Mouse (Mus musculus): ENCODE results near the gene Taar7e. TPM values are rescaled to one million over a fixed set of nuclear protein-coding genes. Genes with fewer than 3 reads are reported as not detected.

The Taar7e gene
- polyA plus RNA-seq (2014; fragmentation: Nextera tagmentation; extraction: Ambion mirVana) = not detected in 2 replicates

DNA sequence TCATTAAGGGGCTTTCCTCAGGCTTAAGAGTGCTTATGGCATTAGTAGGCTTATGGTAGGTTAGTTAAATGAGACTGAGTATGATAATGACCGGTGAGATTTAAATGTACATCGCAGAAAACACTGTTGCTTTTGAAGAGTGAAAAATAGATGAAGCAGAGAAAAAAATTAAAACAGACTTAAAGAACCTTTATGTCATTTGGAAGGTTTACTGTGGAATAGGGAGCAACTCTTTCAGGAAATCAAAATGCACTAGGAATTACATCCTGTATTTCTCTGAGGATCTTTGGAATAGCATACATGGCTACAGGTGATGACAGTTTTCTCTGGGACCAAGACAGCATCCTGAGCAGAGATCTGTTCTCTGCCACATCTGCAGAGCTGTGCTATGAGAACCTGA is at the start of gene Taar7e:
Gene Taar7e, plus strand, starts transcription at position 301 of the 400 bp plus-strand sequence.
- WGBS = 88% methylated on average over 2 of the region's 2 CpGs
- Histone ChIP-seq H3K9me3 (ENCODE audit: control insufficient read depth, low read length) (no peaks in the 10 kb centered on the region), H3K36me3 (ENCODE audit: control insufficient read depth, insufficient read depth, low read length) (no peaks in the 10 kb centered on the region), H3K4me1 (replicated peaks; ENCODE audit: control insufficient read depth, insufficient read depth, low read length) (no peaks in the 10 kb centered on the region), H3K9ac (ENCODE audit: low read length) (no peak within 1 kb of the TSS), H3K4me3 (ENCODE audit: low read depth, low read length) (no peak within 1 kb of the TSS), H3K27me3 (replicated peaks; ENCODE audit: control insufficient read depth, insufficient read depth, low read length) (no peaks in the 10 kb centered on the region), H3K27ac (ENCODE audit: low read depth) (no peak within 1 kb of the TSS), H3K4me2 (ENCODE audit: low read length) (no peak within 1 kb of the TSS)
- ATAC-seq (replicated peaks; ENCODE audit: low FRiP score, low TSS enrichment, low read depth) (no peak), DNase-seq (ENCODE audit: low spot score) (no peak)

DNA sequence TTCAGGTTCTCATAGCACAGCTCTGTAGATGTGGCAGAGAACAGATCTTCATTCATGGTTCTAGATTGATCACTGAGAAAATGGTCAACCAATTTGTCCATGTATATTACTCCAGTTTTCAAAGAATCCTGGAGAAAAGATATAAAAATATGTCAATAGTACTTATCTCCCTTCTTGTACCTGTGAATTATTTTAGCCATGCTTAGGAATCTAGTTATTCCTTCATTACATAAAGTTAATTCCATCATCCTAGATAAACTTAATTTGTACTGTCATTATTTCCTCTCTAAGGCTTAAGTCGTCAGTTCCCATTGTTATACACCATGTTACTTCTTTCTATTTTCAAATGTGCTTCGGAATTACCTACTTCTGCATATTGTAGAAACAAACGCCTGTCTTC is 44.0 kb upstream of the Taar7e start, which contains the start of gene Taar7a:
Gene Taar7a, minus strand, starts transcription at position 101 of the 400 bp plus-strand sequence.
- ATAC-seq (replicated peaks; ENCODE audit: low FRiP score, low TSS enrichment, low read depth) (no peak), DNase-seq (ENCODE audit: low spot score) (no peak)
- Histone ChIP-seq H3K4me2 (ENCODE audit: low read length) (no peak within 1 kb of the TSS), H3K9ac (ENCODE audit: low read length) (no peak within 1 kb of the TSS), H3K4me1 (replicated peaks; ENCODE audit: control insufficient read depth, insufficient read depth, low read length) (no peaks in the 10 kb centered on the region), H3K27ac (ENCODE audit: low read depth) (no peak within 1 kb of the TSS), H3K4me3 (ENCODE audit: low read depth, low read length) (no peak within 1 kb of the TSS), H3K36me3 (ENCODE audit: control insufficient read depth, insufficient read depth, low read length) (no peaks in the 10 kb centered on the region), H3K9me3 (ENCODE audit: control insufficient read depth, low read length) (no peaks in the 10 kb centered on the region), H3K27me3 (replicated peaks; ENCODE audit: control insufficient read depth, insufficient read depth, low read length) (no peaks in the 10 kb centered on the region)
- 86% methylated on average over 3 of the region's 3 CpGs for WGBS

DNA sequence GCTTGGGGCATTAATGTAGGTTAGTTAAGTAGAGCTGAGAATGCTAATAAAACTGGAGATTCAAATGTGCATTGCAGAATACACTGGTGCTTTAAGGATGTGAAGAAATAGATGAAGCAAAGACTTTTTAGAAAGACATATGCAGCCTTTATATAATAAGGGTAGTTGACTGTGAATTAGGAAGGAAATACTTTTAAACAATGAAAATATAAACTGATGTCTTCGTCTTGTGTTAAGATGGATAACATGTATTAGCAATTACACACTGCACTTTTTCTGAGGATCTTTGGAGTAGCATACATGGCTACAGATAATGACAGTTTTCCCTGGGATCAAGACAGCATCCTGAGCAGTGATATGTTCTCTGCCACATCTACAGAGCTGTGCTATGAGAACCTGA is 37.8 kb upstream of the Taar7e start, which contains the start of gene Taar7b:
Gene Taar7b, plus strand, starts transcription at position 301 of the 400 bp plus-strand sequence.
- Histone ChIP-seq H3K4me2 (ENCODE audit: low read length) (no peak within 1 kb of the TSS), H3K27ac (ENCODE audit: low read depth) (no peak within 1 kb of the TSS), H3K36me3 (ENCODE audit: control insufficient read depth, insufficient read depth, low read length) (no peaks in the 10 kb centered on the region), H3K9ac (ENCODE audit: low read length) (no peak within 1 kb of the TSS), H3K4me3 (ENCODE audit: low read depth, low read length) (no peak within 1 kb of the TSS), H3K27me3 (replicated peaks; ENCODE audit: control insufficient read depth, insufficient read depth, low read length) (no peaks in the 10 kb centered on the region), H3K4me1 (replicated peaks; ENCODE audit: control insufficient read depth, insufficient read depth, low read length) (no peaks in the 10 kb centered on the region), H3K9me3 (ENCODE audit: control insufficient read depth, low read length) (no peaks in the 10 kb centered on the region)
- no peak for DNase-seq (ENCODE audit: low spot score)
- ATAC-seq (replicated peaks; ENCODE audit: low FRiP score, low TSS enrichment, low read depth) = no peak
- 76% methylated on average over 1 of the region's 1 CpGs for WGBS

DNA sequence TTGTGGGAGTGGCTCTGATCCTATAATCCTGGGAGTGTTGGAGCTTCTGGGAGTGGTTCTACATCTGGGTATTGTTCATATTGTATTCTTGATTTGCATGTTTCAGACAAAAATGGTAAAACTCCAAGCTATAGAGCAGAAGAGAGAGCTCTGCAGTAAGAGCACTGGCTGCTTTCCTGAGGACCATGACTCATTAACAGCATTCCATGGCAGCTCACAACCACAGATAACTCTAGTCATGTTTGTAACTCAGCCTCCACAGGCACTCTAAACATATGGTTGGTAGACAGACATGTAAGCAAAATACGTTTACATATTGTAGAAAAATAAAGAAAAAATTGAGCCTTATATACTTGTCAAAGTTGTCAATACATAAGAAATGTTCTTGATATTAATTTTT is 31.0 kb upstream of the Taar7e start:
- no peaks in the 10 kb centered on the region for H3K27me3 ChIP-seq (replicated peaks; ENCODE audit: control insufficient read depth, insufficient read depth, low read length)
- no peak overlapping the region for H3K27ac ChIP-seq (ENCODE audit: low read depth)
- H3K9me3 ChIP-seq (ENCODE audit: control insufficient read depth, low read length) = no peaks in the 10 kb centered on the region
- WGBS = 69% methylated on average over 1 of the region's 1 CpGs
- no peak overlapping the region for H3K4me3 ChIP-seq (ENCODE audit: low read depth, low read length)
- H3K9ac ChIP-seq (ENCODE audit: low read length) = no peak overlapping the region
- H3K36me3 ChIP-seq (ENCODE audit: control insufficient read depth, insufficient read depth, low read length) = no peaks in the 10 kb centered on the region
- H3K4me1 ChIP-seq (replicated peaks; ENCODE audit: control insufficient read depth, insufficient read depth, low read length) = no peaks in the 10 kb centered on the region
- DNase-seq (ENCODE audit: low spot score) (no peak), ATAC-seq (replicated peaks; ENCODE audit: low FRiP score, low TSS enrichment, low read depth) (no peak)
- H3K4me2 ChIP-seq (ENCODE audit: low read length) = no peak overlapping the region

DNA sequence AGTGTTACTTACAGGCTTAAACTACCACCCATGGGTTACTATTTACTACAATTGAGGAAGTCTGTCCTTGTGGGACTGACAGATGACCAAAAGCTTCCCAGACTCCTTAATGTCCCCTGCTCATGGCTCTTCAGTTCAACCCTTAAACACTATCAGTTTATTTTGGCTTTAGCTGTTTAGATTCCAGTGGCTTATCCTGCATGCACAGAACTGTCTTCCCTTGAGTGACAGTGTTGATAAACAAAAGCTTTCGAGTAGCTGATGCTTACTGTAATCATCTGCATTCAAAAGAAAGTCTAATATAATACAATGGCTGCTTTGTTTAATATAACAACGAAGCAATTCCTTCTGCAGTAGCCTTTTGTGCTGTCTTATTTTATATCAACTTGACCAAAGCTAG is 30.4 kb upstream of the Taar7e start:
- 39% methylated on average over 2 of the region's 2 CpGs for WGBS
- Histone ChIP-seq H3K4me2 (ENCODE audit: low read length) (no peak overlapping the region), H3K9me3 (ENCODE audit: control insufficient read depth, low read length) (no peaks in the 10 kb centered on the region), H3K36me3 (ENCODE audit: control insufficient read depth, insufficient read depth, low read length) (no peaks in the 10 kb centered on the region), H3K4me1 (replicated peaks; ENCODE audit: control insufficient read depth, insufficient read depth, low read length) (no peaks in the 10 kb centered on the region), H3K4me3 (ENCODE audit: low read depth, low read length) (no peak overlapping the region), H3K9ac (ENCODE audit: low read length) (no peak overlapping the region), H3K27ac (ENCODE audit: low read depth) (no peak overlapping the region), H3K27me3 (replicated peaks; ENCODE audit: control insufficient read depth, insufficient read depth, low read length) (no peaks in the 10 kb centered on the region)
- no peak for ATAC-seq (replicated peaks; ENCODE audit: low FRiP score, low TSS enrichment, low read depth)
- DNase-seq (ENCODE audit: low spot score) = no peak

DNA sequence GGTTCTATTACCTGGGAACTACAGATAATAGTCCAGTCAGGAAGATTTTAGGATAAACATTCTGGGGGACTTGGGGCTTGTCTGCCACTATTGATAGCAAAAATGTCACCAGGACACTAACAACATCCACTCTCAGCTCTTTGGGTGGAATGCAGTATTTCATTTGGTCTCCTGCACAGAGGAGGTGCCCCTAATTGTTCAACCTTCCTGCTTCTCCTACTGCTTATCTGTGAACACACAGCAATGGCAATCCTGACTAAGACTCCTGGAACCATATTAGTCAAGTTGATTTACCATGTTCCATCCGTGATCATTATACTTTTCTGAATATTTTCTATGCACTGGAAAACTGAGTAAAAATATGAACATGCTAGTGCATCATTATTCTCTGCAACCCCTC is 29.3 kb upstream of the Taar7e start:
- Histone ChIP-seq H3K36me3 (ENCODE audit: control insufficient read depth, insufficient read depth, low read length) (no peaks in the 10 kb centered on the region), H3K27ac (ENCODE audit: low read depth) (no peak overlapping the region), H3K4me2 (ENCODE audit: low read length) (no peak overlapping the region), H3K9me3 (ENCODE audit: control insufficient read depth, low read length) (no peaks in the 10 kb centered on the region), H3K4me1 (replicated peaks; ENCODE audit: control insufficient read depth, insufficient read depth, low read length) (no peaks in the 10 kb centered on the region), H3K9ac (ENCODE audit: low read length) (no peak overlapping the region), H3K27me3 (replicated peaks; ENCODE audit: control insufficient read depth, insufficient read depth, low read length) (no peaks in the 10 kb centered on the region), H3K4me3 (ENCODE audit: low read depth, low read length) (no peak overlapping the region)
- ATAC-seq (replicated peaks; ENCODE audit: low FRiP score, low TSS enrichment, low read depth) (no peak), DNase-seq (ENCODE audit: low spot score) (no peak)
- WGBS = 79% methylated on average over 1 of the region's 1 CpGs

DNA sequence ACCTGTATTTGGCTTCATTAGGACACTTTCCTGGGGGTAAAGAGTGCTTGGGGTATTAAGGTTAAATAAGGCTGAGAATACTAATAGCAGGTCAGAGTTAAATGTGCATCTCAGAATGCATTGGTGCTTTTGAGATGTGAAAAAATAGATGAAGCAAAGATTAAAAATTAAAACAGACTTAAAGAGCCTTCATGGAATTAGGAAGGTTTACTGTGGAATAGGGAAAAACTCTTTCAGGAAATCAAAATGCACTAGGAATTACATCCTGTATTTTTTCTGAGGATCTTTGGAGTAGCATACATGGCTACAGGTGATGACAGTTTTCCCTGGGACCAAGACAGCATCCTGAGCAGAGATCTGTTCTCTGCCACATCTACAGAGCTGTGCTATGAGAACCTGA is 10.5 kb upstream of the Taar7e start, which contains the start of gene Taar7d:
Gene Taar7d, plus strand, starts transcription at position 301 of the 400 bp plus-strand sequence.
- no peaks in the 10 kb centered on the region for H3K36me3 ChIP-seq (ENCODE audit: control insufficient read depth, insufficient read depth, low read length)
- ATAC-seq (replicated peaks; ENCODE audit: low FRiP score, low TSS enrichment, low read depth) = no peak
- no peak within 1 kb of the TSS for H3K4me2 ChIP-seq (ENCODE audit: low read length)
- no peak within 1 kb of the TSS for H3K9ac ChIP-seq (ENCODE audit: low read length)
- H3K27ac ChIP-seq (ENCODE audit: low read depth) = no peak within 1 kb of the TSS
- H3K27me3 ChIP-seq (replicated peaks; ENCODE audit: control insufficient read depth, insufficient read depth, low read length) = no peaks in the 10 kb centered on the region
- H3K9me3 ChIP-seq (ENCODE audit: control insufficient read depth, low read length) = no peaks in the 10 kb centered on the region
- DNase-seq (ENCODE audit: low spot score) = no peak
- H3K4me3 ChIP-seq (ENCODE audit: low read depth, low read length) = no peak within 1 kb of the TSS
- H3K4me1 ChIP-seq (replicated peaks; ENCODE audit: control insufficient read depth, insufficient read depth, low read length) = no peaks in the 10 kb centered on the region

DNA sequence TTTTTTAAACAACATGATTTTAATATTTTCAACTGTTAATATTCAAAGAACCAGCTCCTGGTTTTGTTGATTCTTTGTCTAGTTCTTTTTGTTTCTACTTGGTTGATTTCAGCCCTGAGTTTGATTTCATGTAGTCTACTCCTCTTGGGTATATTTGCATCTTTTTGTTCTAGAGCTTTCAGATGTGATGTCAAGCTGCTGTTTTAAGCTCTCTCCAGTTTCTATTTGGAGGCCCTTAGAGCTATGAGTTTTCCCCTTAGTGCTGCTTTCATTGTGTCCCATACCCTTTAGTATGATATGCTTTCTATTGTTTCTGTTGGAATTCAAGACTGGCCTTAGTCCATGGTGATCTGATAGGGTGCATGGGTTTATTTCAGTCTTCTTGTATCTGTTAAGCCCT is 6.1 kb upstream of the Taar7e start:
- Histone ChIP-seq H3K27ac (ENCODE audit: low read depth) (no peak overlapping the region), H3K4me1 (replicated peaks; ENCODE audit: control insufficient read depth, insufficient read depth, low read length) (no peaks in the 10 kb centered on the region), H3K9ac (ENCODE audit: low read length) (no peak overlapping the region), H3K4me3 (ENCODE audit: low read depth, low read length) (no peak overlapping the region), H3K27me3 (replicated peaks; ENCODE audit: control insufficient read depth, insufficient read depth, low read length) (no peaks in the 10 kb centered on the region), H3K4me2 (ENCODE audit: low read length) (no peak overlapping the region), H3K36me3 (ENCODE audit: control insufficient read depth, insufficient read depth, low read length) (no peaks in the 10 kb centered on the region), H3K9me3 (ENCODE audit: control insufficient read depth, low read length) (no peaks in the 10 kb centered on the region)
- DNase-seq (ENCODE audit: low spot score) = no peak
- ATAC-seq (replicated peaks; ENCODE audit: low FRiP score, low TSS enrichment, low read depth) = no peak

DNA sequence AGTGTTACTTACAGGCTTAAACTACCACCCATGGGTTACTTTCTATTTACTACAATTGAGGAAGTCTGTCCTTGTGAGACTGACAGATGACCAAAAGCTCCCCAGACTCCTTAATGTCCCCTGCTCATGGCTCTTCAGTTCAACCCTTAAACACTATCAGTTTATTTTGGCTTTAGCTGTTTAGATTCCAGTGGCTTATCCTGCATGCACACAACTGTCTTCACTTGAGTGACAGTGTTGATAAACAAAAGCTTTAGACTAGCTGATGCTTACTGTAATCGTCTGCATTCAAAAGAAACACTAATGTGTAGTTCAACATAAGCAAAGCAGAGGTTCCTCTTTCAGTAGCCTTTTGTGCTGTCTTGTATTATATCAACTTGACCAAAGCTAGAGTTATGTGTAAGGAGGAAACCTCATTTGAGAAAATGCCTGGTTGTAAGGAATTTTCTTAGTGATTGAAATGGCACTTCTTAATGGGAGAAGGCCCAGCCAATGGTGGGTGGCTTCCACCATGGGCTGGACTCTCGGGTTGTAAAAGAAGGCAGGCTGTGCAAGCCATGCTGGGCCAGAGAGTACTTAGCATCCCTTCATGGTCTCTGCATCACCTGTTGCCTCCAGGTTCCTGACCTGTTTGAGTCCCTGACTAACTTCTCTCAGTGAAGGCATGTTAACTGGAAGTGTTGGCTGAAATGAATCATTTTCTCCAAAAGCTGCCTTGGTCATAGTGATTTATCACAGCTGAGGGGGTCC is 2.9 kb downstream of the Taar7e start:
- no peak overlapping the region for H3K4me3 ChIP-seq (ENCODE audit: low read depth, low read length)
- H3K36me3 ChIP-seq (ENCODE audit: control insufficient read depth, insufficient read depth, low read length) = no peaks in the 10 kb centered on the region
- H3K9ac ChIP-seq (ENCODE audit: low read length) = no peak overlapping the region
- H3K4me2 ChIP-seq (ENCODE audit: low read length) = no peak overlapping the region
- H3K27ac ChIP-seq (ENCODE audit: low read depth) = no peak overlapping the region
- no peaks in the 10 kb centered on the region for H3K4me1 ChIP-seq (replicated peaks; ENCODE audit: control insufficient read depth, insufficient read depth, low read length)
- ATAC-seq (replicated peaks; ENCODE audit: low FRiP score, low TSS enrichment, low read depth) = no peak
- DNase-seq (ENCODE audit: low spot score) = no peak
- H3K27me3 ChIP-seq (replicated peaks; ENCODE audit: control insufficient read depth, insufficient read depth, low read length) = no peaks in the 10 kb centered on the region
- no peaks in the 10 kb centered on the region for H3K9me3 ChIP-seq (ENCODE audit: control insufficient read depth, low read length)
- 43% methylated on average over 2 of the region's 2 CpGs for WGBS

Data from intestine, embryonic 14.5 days (tissue).